9 mouse cellular contexts compared by ENCODE assay signal in genomic region chr10:128495270-128495669, GRCm38 (mm10). TPM values are rescaled to one million over a fixed set of nuclear protein-coding genes. Genes with fewer than 3 reads are reported as not detected.
DNase-seq lines count a peak whose midpoint lies in the region; ATAC-seq lines count a peak whose summit lies in the region.
"Had no signal": no experiment of that assay in that cellular context is flagged by ENCODE, and none has a peak within 500 bp of the region (broad histone marks: within the 10 kb centered on the region; RNA-seq: fewer than 3 reads in every experiment).

No protein-coding gene starts in this region.

- H3K4me3 ChIP-seq in lung, embryonic 16.5 days (ENCODE audit: low read length), result no peak overlapping the region
- peak overlapping the region; percentile 65 for H3K4me3 ChIP-seq in limb, embryonic 10.5 days
- peak overlapping the region; percentile 71; the same call in 1 of the 2 replicates for H3K4me3 ChIP-seq in stomach, embryonic 14.5 days (ENCODE audit: low read depth, low read length)

- H3K9me3 ChIP-seq in lung, embryonic 16.5 days (ENCODE audit: control insufficient read depth, low read length), result no peaks in the 10 kb centered on the region
- no peaks in the 10 kb centered on the region for H3K9me3 ChIP-seq in limb, embryonic 10.5 days (replicated peaks)
- H3K9me3 ChIP-seq in stomach, embryonic 14.5 days (ENCODE audit: control insufficient read depth, low read depth, low read length), result no peaks in the 10 kb centered on the region

- no peak overlapping the region for H3K27ac ChIP-seq in lung, embryonic 16.5 days (ENCODE audit: low read length)
- H3K27ac ChIP-seq in limb, embryonic 10.5 days, result no peak overlapping the region
- H3K27ac ChIP-seq in stomach, embryonic 14.5 days (ENCODE audit: low read length), result no peak overlapping the region; the same call in 1 of the 2 replicates

- H3K4me2 ChIP-seq in lung, embryonic 16.5 days (ENCODE audit: low read depth, low read length), result peak overlapping the region; percentile 78
- H3K4me2 ChIP-seq in stomach, embryonic 14.5 days (replicated peaks; ENCODE audit: low read depth, low read length), result peak overlapping the region; percentile 84

- WGBS in lung, embryonic 16.5 days, result 75% methylated on average over 2 of the region's 2 CpGs
- WGBS in limb, embryonic 10.5 days, result 88% methylated on average over 2 of the region's 2 CpGs
- 84% methylated on average over 2 of the region's 2 CpGs for WGBS in stomach, embryonic 14.5 days

- no peak overlapping the region; the same call in 1 of the 2 replicates for H3K9ac ChIP-seq in lung, embryonic 16.5 days (ENCODE audit: low read length)
- no peak overlapping the region for H3K9ac ChIP-seq in stomach, embryonic 14.5 days (replicated peaks; ENCODE audit: low read depth, low read length)

- peak; percentile 52 for DNase-seq in cerebellum, adult 9-10 months
- DNase-seq in cerebellum, adult 18-20 months, result no peak
- no peak for DNase-seq in lung, adult 18-20 months
- DNase-seq in limb, embryonic 10.5 days (ENCODE audit: low spot score), result no peak
- no peak for DNase-seq in layer of hippocampus, postnatal 10 days (ENCODE audit: low spot score in 2 of 2)
- DNase-seq in layer of hippocampus, adult 11-12 months (ENCODE audit: low spot score), result no peak
- DNase-seq: embryo, embryonic 11 days had no signal

- ATAC-seq in lung, embryonic 16.5 days (ENCODE audit: low read depth), result no peak
- ATAC-seq in stomach, embryonic 14.5 days (ENCODE audit: insufficient number of reproducible peaks, insufficient read depth, low FRiP score, low read depth), result no peak

- no peaks in the 10 kb centered on the region for H3K27me3 ChIP-seq in lung, embryonic 16.5 days (ENCODE audit: control insufficient read depth, insufficient read depth, low read depth, low read length)
- H3K27me3 ChIP-seq in limb, embryonic 10.5 days (ENCODE audit: low read depth, poor library complexity, severe bottlenecking), result peaks cover 7% of the 10 kb centered on the region
- H3K27me3 ChIP-seq in stomach, embryonic 14.5 days (ENCODE audit: control insufficient read depth, insufficient read depth, low read length), result no peaks in the 10 kb centered on the region

- peaks cover 11% of the 10 kb centered on the region for H3K36me3 ChIP-seq in lung, embryonic 16.5 days (ENCODE audit: control insufficient read depth, insufficient read depth, low read length)
- H3K36me3 ChIP-seq in limb, embryonic 10.5 days, result peaks cover 22% of the 10 kb centered on the region
- peaks cover 16% of the 10 kb centered on the region; the same call in 1 of the 2 replicates for H3K36me3 ChIP-seq in stomach, embryonic 14.5 days (ENCODE audit: control insufficient read depth, insufficient read depth, low read length)

- peaks cover 29% of the 10 kb centered on the region for H3K4me1 ChIP-seq in lung, embryonic 16.5 days (replicated peaks; ENCODE audit: control insufficient read depth, insufficient read depth, low read length)
- H3K4me1 ChIP-seq in limb, embryonic 10.5 days, result peaks cover 54% of the 10 kb centered on the region
- H3K4me1 ChIP-seq in stomach, embryonic 14.5 days (ENCODE audit: control insufficient read depth, insufficient read depth, low read length), result peaks cover 32% of the 10 kb centered on the region

RNA-seq across cellular contexts. Expression of gene Myl6, which starts 1.3 kb away (rescaled TPM):
- polyA plus RNA-seq in lung, embryonic 16.5 days (2015; fragmentation: Nextera tagmentation; extraction: Ambion mirVana), result 1,564 and 1,684 TPM in 2 replicates
- polyA plus RNA-seq in limb, embryonic 10.5 days (2016; fragmentation: Nextera tagmentation; extraction: Ambion mirVana), result 685 and 729 TPM in 2 replicates
- 1,824 and 1,933 TPM in 2 replicates for polyA plus RNA-seq in stomach, embryonic 14.5 days (2014; fragmentation: Nextera tagmentation; extraction: Ambion mirVana)
- 100 to 1,000 TPM; 608 to 632 TPM for total RNA-seq in layer of hippocampus, postnatal 10 days (2021)

RNA-seq across cellular contexts. Expression of gene Myl6b, which starts 3.2 kb away (rescaled TPM):
- 3.5 and 5.1 TPM in 2 replicates for polyA plus RNA-seq in lung, embryonic 16.5 days (2015; fragmentation: Nextera tagmentation; extraction: Ambion mirVana)
- polyA plus RNA-seq in limb, embryonic 10.5 days (2016; fragmentation: Nextera tagmentation; extraction: Ambion mirVana), result 1.6 and 3.3 TPM in 2 replicates
- polyA plus RNA-seq in stomach, embryonic 14.5 days (2014; fragmentation: Nextera tagmentation; extraction: Ambion mirVana), result 3.2 and 3.4 TPM in 2 replicates
- 10 to 100 TPM; 25.5 to 29.3 TPM for total RNA-seq in layer of hippocampus, postnatal 10 days (2021)

RNA-seq across cellular contexts. Expression of gene Esyt1, which starts 30.4 kb away (rescaled TPM):
- 32.5 and 34.4 TPM in 2 replicates for polyA plus RNA-seq in lung, embryonic 16.5 days (2015; fragmentation: Nextera tagmentation; extraction: Ambion mirVana)
- 7.0 and 8.4 TPM in 2 replicates for polyA plus RNA-seq in limb, embryonic 10.5 days (2016; fragmentation: Nextera tagmentation; extraction: Ambion mirVana)
- 25.8 and 28.9 TPM in 2 replicates for polyA plus RNA-seq in stomach, embryonic 14.5 days (2014; fragmentation: Nextera tagmentation; extraction: Ambion mirVana)
- total RNA-seq in layer of hippocampus, postnatal 10 days (2021), result 10 to 100 TPM; 10.1 to 11.9 TPM

RNA-seq across cellular contexts. Expression of gene Smarcc2, which starts 36.2 kb away (rescaled TPM):
- polyA plus RNA-seq in lung, embryonic 16.5 days (2015; fragmentation: Nextera tagmentation; extraction: Ambion mirVana), result 71.3 and 76.4 TPM in 2 replicates
- 64.2 and 91.3 TPM in 2 replicates for polyA plus RNA-seq in limb, embryonic 10.5 days (2016; fragmentation: Nextera tagmentation; extraction: Ambion mirVana)
- polyA plus RNA-seq in stomach, embryonic 14.5 days (2014; fragmentation: Nextera tagmentation; extraction: Ambion mirVana), result 109 and 110 TPM in 2 replicates
- 100 to 1,000 TPM; 205 to 222 TPM for total RNA-seq in layer of hippocampus, postnatal 10 days (2021)

RNA-seq across cellular contexts. Expression of gene Zc3h10, which starts 52.3 kb away (rescaled TPM):
- 10.9 and 11.9 TPM in 2 replicates for polyA plus RNA-seq in lung, embryonic 16.5 days (2015; fragmentation: Nextera tagmentation; extraction: Ambion mirVana)
- 14.5 and 15.4 TPM in 2 replicates for polyA plus RNA-seq in limb, embryonic 10.5 days (2016; fragmentation: Nextera tagmentation; extraction: Ambion mirVana)
- polyA plus RNA-seq in stomach, embryonic 14.5 days (2014; fragmentation: Nextera tagmentation; extraction: Ambion mirVana), result 8.8 and 10.7 TPM in 2 replicates
- total RNA-seq in layer of hippocampus, postnatal 10 days (2021), result 10 to 100 TPM; 12.2 to 14.0 TPM
